Mouse (Mus musculus): ENCODE measurements around the gene Elavl2. TPM values are rescaled to one million over a fixed set of nuclear protein-coding genes. Genes with fewer than 3 reads are reported as not detected.

Gene Elavl2
- polyA plus RNA-seq, 1 experiment from 2014 or later: 117 TPM

Small RNAs within 50 kb of the gene (microRNA-seq; reads per million reads assigned to microRNA genes)
- not detected for gene Mir6402
